Mouse (Mus musculus) WW6 (cell line): Measurements from ENCODE around the gene Acot4.
"Not testable (repeated sequence)": the region's sequence is repeated elsewhere in the genome, so short reads cannot be mapped to it uniquely, and the experiment has no call there.

ENCODE experiments used
- DNase-seq: peaks from one replicate; pipeline ENCODE4 v3.0.0-alpha.2; 2013; ENCODE audit warnings: low read depth, low spot score

Gene Acot4

DNA sequence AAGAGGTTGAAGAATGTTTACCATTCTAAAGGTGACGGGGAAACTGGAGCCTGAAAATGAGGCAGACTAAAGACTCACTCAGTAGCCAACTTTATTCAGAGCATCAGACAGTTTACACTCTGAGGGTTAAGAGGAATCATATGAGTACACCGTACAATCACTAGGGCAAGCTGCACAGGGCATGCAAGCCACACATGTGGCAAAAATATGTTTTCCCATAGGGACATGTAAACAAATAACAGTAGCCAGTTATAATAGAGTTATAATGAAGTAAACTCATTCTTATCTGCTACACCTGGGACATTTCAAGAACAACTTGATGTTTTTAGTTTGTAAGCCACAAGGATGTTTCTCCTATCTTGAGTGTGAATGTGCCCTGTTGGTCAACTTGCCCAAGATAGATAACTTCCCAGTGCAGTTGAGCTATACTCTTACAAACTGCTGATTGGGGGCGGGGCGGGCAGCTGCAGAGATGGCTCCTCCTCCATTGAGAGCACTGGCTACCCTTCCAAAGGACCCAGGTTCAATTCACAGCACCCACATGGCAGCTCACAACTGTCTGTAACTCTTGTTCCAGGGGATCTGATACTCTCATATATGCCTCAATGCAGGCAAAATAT is 39.3 kb downstream of the Acot4 start:
- no peak for DNase-seq

DNA sequence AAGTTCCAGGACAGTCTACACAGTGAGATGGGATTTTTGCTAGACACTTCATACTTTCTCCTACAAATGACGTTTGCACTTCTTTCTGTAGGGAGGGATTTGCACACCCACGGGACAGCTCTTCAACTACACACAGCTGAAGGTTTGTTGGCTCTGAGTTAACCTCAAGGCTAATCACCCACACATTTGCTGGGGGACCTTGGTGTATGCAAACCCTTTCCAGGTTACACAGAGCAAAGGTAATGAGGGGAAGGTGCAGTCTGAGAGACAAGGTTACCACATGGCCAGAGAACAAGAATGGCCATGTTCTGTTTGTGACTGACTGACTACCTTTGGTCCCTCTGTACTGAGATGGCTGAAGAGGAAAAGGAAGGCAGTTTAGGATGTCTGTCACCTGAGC is 45.7 kb downstream of the Acot4 start:
- no peak for DNase-seq

DNA sequence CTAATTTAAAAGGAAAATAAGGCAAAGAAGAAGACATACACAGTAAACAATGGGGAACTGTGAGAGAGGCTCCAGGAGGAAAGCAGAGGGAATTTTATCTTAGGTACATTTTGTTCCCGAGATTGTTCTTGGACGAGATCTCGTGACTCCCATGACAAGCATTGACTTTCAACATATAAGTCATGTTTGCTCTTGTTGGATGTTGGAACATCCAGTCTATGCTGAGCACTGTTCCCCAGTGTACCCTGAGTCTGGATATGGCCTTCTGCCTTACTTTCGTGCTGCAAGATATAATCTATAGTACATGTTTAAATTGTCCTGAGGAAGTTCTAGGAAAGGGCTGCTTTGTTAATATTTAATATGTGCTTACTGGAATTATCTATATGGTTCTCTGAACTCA is 46.4 kb downstream of the Acot4 start:
- DNase-seq = no peak

DNA sequence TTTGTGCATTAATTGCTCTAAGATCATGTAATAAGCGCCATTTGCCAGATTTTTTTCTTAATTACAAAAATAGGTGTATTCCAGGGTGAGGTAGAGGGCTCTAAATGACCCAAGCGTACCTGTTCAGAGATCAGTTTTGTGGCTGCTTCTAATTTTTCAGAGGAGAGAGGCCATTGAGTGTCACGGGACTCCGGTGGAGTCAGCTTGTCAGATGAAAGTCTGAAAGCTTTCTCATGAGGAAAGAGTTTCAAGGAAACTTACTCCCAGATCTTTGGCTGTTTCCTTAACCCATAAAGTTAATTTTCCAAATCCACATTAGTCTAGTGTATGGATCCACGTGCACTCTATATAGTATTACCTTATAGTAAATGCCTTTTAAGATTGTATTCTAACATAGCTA is 56.5 kb downstream of the Acot4 start:
- DNase-seq = not testable (repeated sequence)
